Mouse (Mus musculus): Measurements from ENCODE around the gene Jun. TPM values are rescaled to one million over a fixed set of nuclear protein-coding genes. Genes with fewer than 3 reads are reported as not detected.
A peak's percentile ranks its signal among the peaks of the same experiment; 100 is the strongest.

Jun gene
- polyA plus RNA-seq, 1 experiment, result 16.7 TPM

GRCm38 (mm10) chr4:95063609-95064210 lies 11.7 kb upstream of the Jun start:
- 64% methylated on average over 2 of the region's 2 CpGs for WGBS
- Histone ChIP-seq H3K27ac (ENCODE audit: insufficient read depth, low read length) (no peak overlapping the region), H3K36me3 (ENCODE audit: control insufficient read depth, insufficient read depth, low read length) (no peaks in the 10 kb centered on the region), H3K4me3 (ENCODE audit: extremely low read depth, insufficient read depth, insufficient read length) (no peak overlapping the region), H3K4me1 (ENCODE audit: control insufficient read depth, insufficient read depth, insufficient read length) (no peaks in the 10 kb centered on the region), H3K27me3 (ENCODE audit: control insufficient read depth, insufficient read depth, low read length) (no peaks in the 10 kb centered on the region)
- no peak for DNase-seq (ENCODE audit: low read depth in 1 of 2, low spot score in 2 of 2)
- TF ChIP-seq CTCF (IDR thresholded peaks at IDR 0.05; ENCODE audit: extremely low read depth, insufficient read depth, insufficient read length, insufficient replicate concordance) (no peak), POLR2A (IDR thresholded peaks at IDR 0.05; ENCODE audit: low read depth, low read length) (no peak)

- TF ChIP-seq POLR2A (IDR thresholded peaks at IDR 0.05; ENCODE audit: low read depth, low read length) (no peak), CTCF (IDR thresholded peaks at IDR 0.05; ENCODE audit: extremely low read depth, insufficient read depth, insufficient read length, insufficient replicate concordance) (no peak)
- WGBS, result 64% methylated on average over 9 of the region's 9 CpGs
- no peaks in the 10 kb centered on the region for H3K4me1 ChIP-seq (ENCODE audit: control insufficient read depth, insufficient read depth, insufficient read length)
- no peak overlapping the region for H3K4me3 ChIP-seq (ENCODE audit: extremely low read depth, insufficient read depth, insufficient read length)
- H3K27me3 ChIP-seq (ENCODE audit: control insufficient read depth, insufficient read depth, low read length), result no peaks in the 10 kb centered on the region
- no peak for DNase-seq (ENCODE audit: low read depth in 1 of 2, low spot score in 2 of 2)
- no peak overlapping the region for H3K27ac ChIP-seq (ENCODE audit: insufficient read depth, low read length)
- H3K36me3 ChIP-seq (ENCODE audit: control insufficient read depth, insufficient read depth, low read length), result no peaks in the 10 kb centered on the region
Measured at GRCm38 (mm10) chr4:95062873-95063272, 10.9 kb upstream of the Jun start.

- WGBS, result 84% methylated on average over 4 of the region's 4 CpGs
- no peaks in the 10 kb centered on the region for H3K36me3 ChIP-seq (ENCODE audit: control insufficient read depth, insufficient read depth, low read length)
- H3K4me1 ChIP-seq (ENCODE audit: control insufficient read depth, insufficient read depth, insufficient read length), result no peaks in the 10 kb centered on the region; the same call in 1 of the 2 replicates
- no peak for DNase-seq (ENCODE audit: low read depth in 1 of 2, low spot score in 2 of 2)
- H3K27ac ChIP-seq (ENCODE audit: insufficient read depth, low read length), result no peak overlapping the region
- TF ChIP-seq CTCF (IDR thresholded peaks at IDR 0.05; ENCODE audit: extremely low read depth, insufficient read depth, insufficient read length, insufficient replicate concordance), result no peak
- H3K27me3 ChIP-seq (ENCODE audit: control insufficient read depth, insufficient read depth, low read length), result no peaks in the 10 kb centered on the region
- no peak overlapping the region for H3K4me3 ChIP-seq (ENCODE audit: extremely low read depth, insufficient read depth, insufficient read length)
Measured at GRCm38 (mm10) chr4:95057264-95057663, 5.2 kb upstream of the Jun start.

GRCm38 (mm10) chr4:95055276-95055675 lies 3.3 kb upstream of the Jun start:
- H3K27me3 ChIP-seq (ENCODE audit: control insufficient read depth, insufficient read depth, low read length), result no peaks in the 10 kb centered on the region
- no peak for DNase-seq (ENCODE audit: low read depth in 1 of 2, low spot score in 2 of 2)
- WGBS, result 61% methylated on average over 1 of the region's 1 CpGs
- H3K27ac ChIP-seq (ENCODE audit: insufficient read depth, low read length), result no peak overlapping the region
- H3K4me3 ChIP-seq (ENCODE audit: extremely low read depth, insufficient read depth, insufficient read length), result no peak overlapping the region
- no peaks in the 10 kb centered on the region; the same call in none of the 2 replicates for H3K4me1 ChIP-seq (ENCODE audit: control insufficient read depth, insufficient read depth, insufficient read length)
- no peak for TF ChIP-seq CTCF (IDR thresholded peaks at IDR 0.05; ENCODE audit: extremely low read depth, insufficient read depth, insufficient read length, insufficient replicate concordance)
- no peak for TF ChIP-seq POLR2A (IDR thresholded peaks at IDR 0.05; ENCODE audit: low read depth, low read length)
- H3K36me3 ChIP-seq (ENCODE audit: control insufficient read depth, insufficient read depth, low read length), result no peaks in the 10 kb centered on the region

- WGBS, result 52% methylated on average over 4 of the region's 4 CpGs
- H3K27me3 ChIP-seq (ENCODE audit: control insufficient read depth, insufficient read depth, low read length), result no peaks in the 10 kb centered on the region
- H3K4me3 ChIP-seq (ENCODE audit: extremely low read depth, insufficient read depth, insufficient read length), result no peak overlapping the region
- no peak overlapping the region for H3K27ac ChIP-seq (ENCODE audit: insufficient read depth, low read length)
- no peak for DNase-seq (ENCODE audit: low read depth in 1 of 2, low spot score in 2 of 2)
- TF ChIP-seq CTCF (IDR thresholded peaks at IDR 0.05; ENCODE audit: extremely low read depth, insufficient read depth, insufficient read length, insufficient replicate concordance) (no peak), POLR2A (IDR thresholded peaks at IDR 0.05; ENCODE audit: low read depth, low read length) (no peak)
- no peaks in the 10 kb centered on the region; the same call in none of the 2 replicates for H3K4me1 ChIP-seq (ENCODE audit: control insufficient read depth, insufficient read depth, insufficient read length)
- no peaks in the 10 kb centered on the region for H3K36me3 ChIP-seq (ENCODE audit: control insufficient read depth, insufficient read depth, low read length)
Measured at GRCm38 (mm10) chr4:95054336-95054735, 2.3 kb upstream of the Jun start.

DNA sequence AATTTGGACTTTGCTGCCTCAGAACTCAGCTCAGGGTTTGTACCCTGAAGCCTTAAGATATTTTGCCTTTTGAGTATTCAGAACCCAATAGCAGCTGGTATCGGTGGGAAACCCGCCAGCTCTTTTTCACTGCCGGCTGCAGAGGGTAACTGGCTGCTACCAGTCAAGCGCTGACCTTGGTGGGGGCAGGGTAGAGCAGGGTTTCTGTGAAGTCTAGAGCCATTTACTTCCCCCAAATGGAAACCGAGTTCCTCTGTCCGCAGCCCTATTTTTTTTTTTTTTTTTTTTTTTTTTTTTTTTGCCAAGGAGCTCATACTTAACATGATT lies 1.7 kb upstream of the Jun start:
- H3K27ac ChIP-seq (ENCODE audit: insufficient read depth, low read length), result peak overlapping the region; percentile 60
- TF ChIP-seq POLR2A (IDR thresholded peaks at IDR 0.05; ENCODE audit: low read depth, low read length), result no peak
- no peak for TF ChIP-seq CTCF (IDR thresholded peaks at IDR 0.05; ENCODE audit: extremely low read depth, insufficient read depth, insufficient read length, insufficient replicate concordance)
- no peaks in the 10 kb centered on the region for H3K27me3 ChIP-seq (ENCODE audit: control insufficient read depth, insufficient read depth, low read length)
- H3K36me3 ChIP-seq (ENCODE audit: control insufficient read depth, insufficient read depth, low read length), result no peaks in the 10 kb centered on the region
- no peak overlapping the region for H3K4me3 ChIP-seq (ENCODE audit: extremely low read depth, insufficient read depth, insufficient read length)
- DNase-seq (ENCODE audit: low read depth in 1 of 2, low spot score in 2 of 2), result peak in 1 of 2 experiments; percentile 56
- H3K4me1 ChIP-seq (ENCODE audit: control insufficient read depth, insufficient read depth, insufficient read length), result no peaks in the 10 kb centered on the region; the same call in none of the 2 replicates
- WGBS, result under 1% methylated on average over 6 of the region's 6 CpGs

GRCm38 (mm10) chr4:95053041-95053790 lies 1.2 kb upstream of the Jun start:
- WGBS, result under 1% methylated on average over 29 of the region's 29 CpGs
- TF ChIP-seq CTCF (IDR thresholded peaks at IDR 0.05; ENCODE audit: extremely low read depth, insufficient read depth, insufficient read length, insufficient replicate concordance), result peak; percentile 74; the same call in 1 of the 2 replicates
- TF ChIP-seq POLR2A (IDR thresholded peaks at IDR 0.05; ENCODE audit: low read depth, low read length), result peak; percentile 35
- peak overlapping the region; percentile 94 for H3K27ac ChIP-seq (ENCODE audit: insufficient read depth, low read length)
- no peaks in the 10 kb centered on the region for H3K36me3 ChIP-seq (ENCODE audit: control insufficient read depth, insufficient read depth, low read length)
- peak overlapping the region; percentile 70 for H3K4me3 ChIP-seq (ENCODE audit: extremely low read depth, insufficient read depth, insufficient read length)
- H3K4me1 ChIP-seq (ENCODE audit: control insufficient read depth, insufficient read depth, insufficient read length), result no peaks in the 10 kb centered on the region; the same call in none of the 2 replicates
- peak; percentile 88 to 91 for DNase-seq (ENCODE audit: low read depth in 1 of 2, low spot score in 2 of 2)
- no peaks in the 10 kb centered on the region for H3K27me3 ChIP-seq (ENCODE audit: control insufficient read depth, insufficient read depth, low read length)

All from spleen, adult 2 months (tissue).